Mouse (Mus musculus) right cerebral cortex, postnatal 25 days (tissue): Measurements from ENCODE around the gene D630045J12Rik.

ENCODE experiments used
- DNase-seq: peaks from one replicate; pipeline ENCODE4 v3.0.0; 2022

Gene D630045J12Rik

GRCm38 (mm10) chr6:38087242-38088026 lies 166.4 kb downstream of the D630045J12Rik start:
- no peak for DNase-seq

GRCm38 (mm10) chr6:38083204-38083603 lies 170.6 kb downstream of the D630045J12Rik start:
- no peak for DNase-seq

GRCm38 (mm10) chr6:38081727-38082341 lies 172.0 kb downstream of the D630045J12Rik start:
- DNase-seq = no peak

- DNase-seq = no peak
Observed at GRCm38 (mm10) chr6:38080364-38080763, 173.4 kb downstream of the D630045J12Rik start.

- no peak for DNase-seq
Observed at GRCm38 (mm10) chr6:38073592-38073991, 180.2 kb downstream of the D630045J12Rik start.
